ENCODE assay signal across 16 mouse cellular contexts in genomic region chr8:126654353-126654752, GRCm38 (mm10).
A peak's percentile ranks its signal among the peaks of the same experiment; 100 is the strongest.
DNase-seq lines count a peak whose midpoint lies in the region; ATAC-seq and TF ChIP-seq lines count a peak whose summit lies in the region.
"Had no signal": no experiment of that assay in that cellular context is flagged by ENCODE, and none has a peak within 500 bp of the region (broad histone marks: within the 10 kb centered on the region; RNA-seq: fewer than 3 reads in every experiment).

No protein-coding gene starts in this region.

- no peaks in the 10 kb centered on the region for H3K27me3 ChIP-seq in forebrain, embryonic 12.5 days
- H3K27me3 ChIP-seq in forebrain, embryonic 16.5 days (replicated peaks; ENCODE audit: control insufficient read depth, insufficient read depth, low read length), result no peaks in the 10 kb centered on the region
- no peaks in the 10 kb centered on the region for H3K27me3 ChIP-seq in forebrain, embryonic 14.5 days (replicated peaks; ENCODE audit: control insufficient read depth, insufficient read depth, low read length)
- no peaks in the 10 kb centered on the region for H3K27me3 ChIP-seq in midbrain, embryonic 16.5 days (ENCODE audit: control insufficient read depth, insufficient read depth, low read depth, low read length)
- H3K27me3 ChIP-seq: limb, embryonic 12.5 days had no signal

- no peak for TF ChIP-seq POLR2A in lung, adult 2 months (IDR thresholded peaks at IDR 0.05; ENCODE audit: borderline replicate concordance, extremely low read depth, low read depth, low read length)

- H3K4me1 ChIP-seq in forebrain, embryonic 12.5 days, result peaks cover 7% of the 10 kb centered on the region
- peaks cover 1% of the 10 kb centered on the region for H3K4me1 ChIP-seq in forebrain, embryonic 16.5 days (replicated peaks; ENCODE audit: control insufficient read depth, insufficient read depth, low read length)
- H3K4me1 ChIP-seq in forebrain, embryonic 14.5 days (ENCODE audit: control insufficient read depth, insufficient read depth, low read length), result peaks cover 2% of the 10 kb centered on the region
- H3K4me1 ChIP-seq in midbrain, embryonic 16.5 days (ENCODE audit: control insufficient read depth, insufficient read depth, low read length), result peaks cover 23% of the 10 kb centered on the region
- H3K4me1 ChIP-seq in lung, adult 2 months (ENCODE audit: control insufficient read depth, insufficient read depth, low read length), result no peaks in the 10 kb centered on the region

- H3K27ac ChIP-seq in forebrain, embryonic 12.5 days, result peak overlapping the region; percentile 32; the same call in 1 of the 2 replicates
- no peak overlapping the region for H3K27ac ChIP-seq in forebrain, embryonic 16.5 days (ENCODE audit: low read length)
- peak overlapping the region; percentile 28; the same call in 1 of the 2 replicates for H3K27ac ChIP-seq in forebrain, embryonic 14.5 days (ENCODE audit: low read depth, low read length)
- H3K27ac ChIP-seq in midbrain, embryonic 16.5 days (ENCODE audit: low read length), result peak overlapping the region; percentile 56
- H3K27ac ChIP-seq: limb, embryonic 12.5 days; macrophage; stomach, postnatal 0 days had no signal

- no peaks in the 10 kb centered on the region for H3K9me3 ChIP-seq in forebrain, embryonic 12.5 days
- no peaks in the 10 kb centered on the region for H3K9me3 ChIP-seq in forebrain, embryonic 16.5 days (ENCODE audit: control insufficient read depth, low read length)
- no peaks in the 10 kb centered on the region for H3K9me3 ChIP-seq in forebrain, embryonic 14.5 days (replicated peaks; ENCODE audit: control insufficient read depth, low read length)
- no peaks in the 10 kb centered on the region for H3K9me3 ChIP-seq in midbrain, embryonic 16.5 days (replicated peaks; ENCODE audit: control insufficient read depth, low read length, poor library complexity, severe bottlenecking)
- H3K9me3 ChIP-seq: limb, embryonic 12.5 days had no signal

- DNase-seq in forebrain, embryonic 14.5 days (ENCODE audit: low spot score), result no peak
- DNase-seq in thymus, postnatal 10 days (ENCODE audit: low spot score in 2 of 2), result peak; percentile 54 to 57
- no peak for DNase-seq in lung, adult 2 months
- DNase-seq in kidney, adult 9 months, result no peak
- DNase-seq: cerebellum, adult 2 months; heart, adult 11 months; kidney, postnatal 36 days; spleen, adult 18-20 months had no signal

- H3K36me3 ChIP-seq in forebrain, embryonic 12.5 days (replicated peaks), result no peaks in the 10 kb centered on the region
- H3K36me3 ChIP-seq in forebrain, embryonic 16.5 days (ENCODE audit: control insufficient read depth, insufficient read depth), result no peaks in the 10 kb centered on the region
- no peaks in the 10 kb centered on the region for H3K36me3 ChIP-seq in forebrain, embryonic 14.5 days (ENCODE audit: control insufficient read depth, insufficient read depth, low read length)
- H3K36me3 ChIP-seq in midbrain, embryonic 16.5 days (ENCODE audit: control insufficient read depth, insufficient read depth, low read length), result no peaks in the 10 kb centered on the region
- H3K36me3 ChIP-seq: limb, embryonic 12.5 days had no signal

- TF ChIP-seq CTCF in lung, adult 2 months (IDR thresholded peaks at IDR 0.05; ENCODE audit: insufficient read depth, low read length), result no peak

- H3K4me2 ChIP-seq in forebrain, embryonic 12.5 days, result no peak overlapping the region
- no peak overlapping the region for H3K4me2 ChIP-seq in forebrain, embryonic 16.5 days (ENCODE audit: low read length)
- H3K4me2 ChIP-seq in forebrain, embryonic 14.5 days (ENCODE audit: low read length), result no peak overlapping the region
- H3K4me2 ChIP-seq in midbrain, embryonic 16.5 days (ENCODE audit: low read length), result no peak overlapping the region
- H3K4me2 ChIP-seq: limb, embryonic 12.5 days had no signal

- no peak for ATAC-seq in forebrain, embryonic 12.5 days (ENCODE audit: low FRiP score)
- no peak for ATAC-seq in forebrain, embryonic 16.5 days
- ATAC-seq in forebrain, embryonic 14.5 days, result no peak
- ATAC-seq in midbrain, embryonic 16.5 days, result no peak
- no peak for ATAC-seq in granulocyte monocyte progenitor cell, adult 5-6 weeks (replicated peaks; ENCODE audit: poor library complexity, severe bottlenecking)
- ATAC-seq: intestine, postnatal 0 days had no signal

- H3K9ac ChIP-seq in forebrain, embryonic 12.5 days, result no peak overlapping the region
- no peak overlapping the region for H3K9ac ChIP-seq in forebrain, embryonic 16.5 days (replicated peaks; ENCODE audit: low read depth, low read length)
- H3K9ac ChIP-seq in forebrain, embryonic 14.5 days (ENCODE audit: low read length), result no peak overlapping the region
- H3K9ac ChIP-seq in midbrain, embryonic 16.5 days (ENCODE audit: low read depth, low read length), result no peak overlapping the region
- H3K9ac ChIP-seq: limb, embryonic 12.5 days had no signal

- 89% methylated on average over 7 of the region's 7 CpGs for WGBS in forebrain, embryonic 12.5 days
- 68% methylated on average over 7 of the region's 7 CpGs for WGBS in forebrain, embryonic 16.5 days
- 83% methylated on average over 7 of the region's 7 CpGs for WGBS in forebrain, embryonic 14.5 days
- WGBS in midbrain, embryonic 16.5 days, result 56% methylated on average over 7 of the region's 7 CpGs
- 90% methylated on average over 7 of the region's 7 CpGs for WGBS in lung, adult 2 months

- H3K4me3 ChIP-seq in forebrain, embryonic 12.5 days (replicated peaks), result no peak overlapping the region
- no peak overlapping the region for H3K4me3 ChIP-seq in forebrain, embryonic 16.5 days (replicated peaks; ENCODE audit: low read length)
- H3K4me3 ChIP-seq in forebrain, embryonic 14.5 days (ENCODE audit: low read depth, low read length), result no peak overlapping the region
- H3K4me3 ChIP-seq in midbrain, embryonic 16.5 days (ENCODE audit: low read depth, low read length), result no peak overlapping the region
- no peak overlapping the region for H3K4me3 ChIP-seq in lung, adult 2 months (replicated peaks; ENCODE audit: extremely low read depth, low read depth, low read length)
- H3K4me3 ChIP-seq: limb, embryonic 12.5 days had no signal

Comparison
In these comparisons a context has a peak if more than half of its experiments do, and no peak if none do; other contexts are left out.
1. DNase-seq: peak in thymus, postnatal 10 days (2 of 2); none in forebrain, embryonic 14.5 days (single experiment), lung, adult 2 months (single experiment) and kidney, adult 9 months (single experiment).